Mouse (Mus musculus) spleen, embryonic (tissue): ENCODE results near the gene Lin7a.

Experiments
- CTCF ChIA-PET: fragments of 350-600 bp; sonication (Branson Sonifier 250); formaldehyde crosslinking; loops from one replicate; lab custom pipeline; 2022; lab: Charles Lee

The Lin7a gene

DNA sequence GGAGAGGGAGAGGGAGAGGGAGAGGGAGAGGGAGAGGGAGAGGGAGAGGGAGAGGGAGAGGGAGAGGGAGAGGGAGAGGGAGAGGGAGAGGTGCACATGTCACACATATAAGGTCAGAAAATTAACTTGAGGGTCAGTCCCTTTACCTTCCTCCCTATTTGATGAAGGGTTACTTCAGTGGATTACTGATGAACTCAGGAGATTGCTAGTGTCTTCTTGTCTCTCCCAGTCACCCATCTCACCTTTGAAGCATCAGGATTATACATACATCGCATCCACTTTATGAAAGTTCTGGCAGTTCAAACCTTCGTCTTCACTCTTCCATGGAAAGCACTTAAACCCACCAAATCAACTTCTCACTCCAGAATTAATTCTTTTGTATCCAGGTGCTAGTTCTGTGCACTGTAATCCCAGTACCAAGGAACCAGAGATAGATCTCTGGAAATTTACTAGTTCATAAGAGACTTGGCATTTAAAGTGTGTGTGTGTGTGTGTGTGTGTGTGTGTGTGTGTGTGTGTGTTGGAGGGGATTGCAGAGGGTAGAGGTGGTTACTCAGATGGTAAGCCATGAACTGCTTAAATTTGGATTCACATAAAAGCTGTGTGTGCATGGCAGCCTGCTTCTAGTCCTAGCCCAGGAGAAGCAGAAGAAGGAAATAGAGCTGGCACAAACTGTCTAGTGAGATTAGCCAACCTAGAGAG, 19.5 kb upstream of the Lin7a start:
- CTCF ChIA-PET: no interaction called here

DNA sequence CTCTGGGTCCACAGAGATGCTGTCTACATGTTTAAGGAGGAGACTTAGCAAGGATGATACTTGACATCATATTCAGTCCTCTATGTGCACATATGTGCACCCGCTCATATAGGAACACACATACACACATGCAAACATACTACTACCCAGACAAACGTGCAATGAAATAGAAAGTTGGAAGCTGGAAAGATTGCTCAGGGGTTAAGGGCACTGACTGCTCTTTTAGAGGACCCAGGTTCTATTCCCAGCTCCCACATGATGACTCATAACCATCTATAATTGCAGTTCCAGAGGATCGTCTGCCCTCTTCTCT, 19.0 kb upstream of the Lin7a start:
- CTCF ChIA-PET: no interaction called here

DNA sequence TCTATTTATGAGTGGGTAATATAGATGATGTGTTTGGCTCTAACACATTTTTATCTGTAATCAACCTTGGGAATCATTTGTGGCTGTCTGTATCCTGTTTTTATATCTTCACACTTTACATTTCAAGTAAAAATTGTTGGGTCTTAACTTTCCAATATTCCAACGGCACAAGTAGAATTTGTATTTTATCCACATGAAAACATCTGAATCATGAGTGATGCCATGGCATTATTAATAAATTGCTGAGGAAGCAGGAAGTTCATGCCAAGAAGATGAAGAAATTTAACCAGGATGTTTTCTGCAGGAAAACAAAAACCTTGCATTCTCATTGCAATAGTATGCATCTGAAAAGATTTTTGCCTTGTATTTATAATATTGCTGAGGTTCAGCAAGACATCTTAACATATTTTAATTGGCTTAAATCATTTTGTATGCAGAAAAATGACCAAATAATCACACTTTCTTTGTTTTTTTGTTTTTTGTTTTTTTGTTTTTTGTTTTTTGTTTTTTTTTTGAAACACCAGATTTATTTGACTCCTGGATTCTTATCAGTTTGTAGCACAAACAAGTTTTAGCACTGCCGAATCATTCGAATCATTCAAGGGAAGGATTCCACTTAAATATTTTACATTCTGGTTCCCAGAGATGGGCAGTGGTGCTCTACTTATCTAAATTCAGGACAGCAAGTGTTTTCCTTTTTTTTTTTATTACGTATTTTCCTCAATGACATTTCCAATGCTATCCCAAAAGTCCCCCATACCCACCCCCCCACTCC, 18.1 kb upstream of the Lin7a start:
- CTCF ChIA-PET: no interaction called here

DNA sequence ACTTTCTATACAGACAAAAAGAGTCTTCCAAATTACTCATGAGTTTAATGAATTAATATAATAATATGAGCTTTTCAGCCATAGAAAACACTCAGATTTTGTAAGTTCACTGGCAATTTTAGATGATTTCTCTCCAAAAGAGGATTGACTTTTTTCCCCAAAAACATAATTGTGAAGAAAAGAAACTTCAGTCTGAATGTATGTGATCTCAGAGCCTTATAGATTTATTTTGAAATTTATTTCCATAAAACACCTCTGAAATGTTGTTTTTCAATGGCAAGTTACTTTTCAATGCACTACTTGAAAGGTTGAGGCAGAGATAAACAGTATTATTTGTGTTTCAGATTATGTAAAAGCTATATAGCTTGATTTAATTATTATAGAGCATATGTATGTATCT, 16.8 kb upstream of the Lin7a start:
- CTCF ChIA-PET: no interaction called here

DNA sequence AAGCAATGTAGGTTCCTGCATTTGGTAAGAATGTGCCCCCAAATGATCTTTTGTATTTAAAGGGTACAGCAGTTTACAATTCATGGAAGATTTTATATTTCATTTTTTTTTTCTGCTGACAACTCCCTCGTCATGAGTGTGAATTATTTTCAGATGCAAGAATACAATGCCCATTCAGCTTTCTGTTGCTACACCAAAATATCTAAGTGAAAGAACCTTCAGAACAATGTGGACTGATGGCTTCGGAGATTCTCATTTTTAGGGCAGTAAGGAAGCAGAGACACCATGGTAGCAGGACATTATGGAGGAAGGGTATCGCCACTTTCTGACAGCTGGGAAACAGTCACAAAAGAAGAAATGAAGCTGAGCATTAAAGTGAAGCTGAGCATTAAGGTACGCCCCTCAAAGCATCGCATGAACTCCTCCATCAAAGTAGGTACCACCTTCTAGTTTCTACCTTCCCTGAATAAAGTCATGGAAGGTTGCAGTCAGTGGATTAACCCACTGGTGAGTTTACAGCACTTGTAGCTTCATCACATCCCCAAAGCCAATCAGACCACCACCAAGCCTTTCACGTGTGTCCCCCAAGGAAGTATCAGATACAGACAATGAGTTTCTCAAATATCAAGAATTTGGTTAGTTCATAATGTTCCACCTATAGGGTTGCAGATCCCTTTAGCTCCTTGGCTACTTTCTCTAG, 16.0 kb upstream of the Lin7a start:
- CTCF ChIA-PET: no interaction called here

DNA sequence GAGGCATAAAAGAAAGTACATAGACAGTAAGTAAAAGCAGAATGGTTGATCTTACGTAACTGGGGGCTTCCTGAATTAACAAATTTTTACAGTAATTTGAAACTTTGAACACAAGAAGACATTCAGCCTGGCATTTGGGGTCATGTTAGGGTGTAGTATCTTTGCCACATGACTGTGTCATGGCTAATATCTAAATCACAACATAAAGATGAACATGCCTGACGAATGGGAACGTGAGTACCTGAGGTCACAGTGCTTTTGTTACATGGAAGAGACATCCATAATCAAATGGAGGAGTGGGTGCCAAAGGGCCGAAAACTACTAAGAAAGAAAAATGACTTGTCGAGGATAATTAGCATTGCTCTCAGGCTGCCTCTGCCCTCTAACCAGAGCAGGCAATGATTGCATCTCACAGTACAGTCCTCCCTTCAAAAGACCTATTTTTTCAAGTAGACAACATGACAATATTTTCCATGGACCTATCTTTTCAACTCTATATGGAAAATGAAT, 15.0 kb upstream of the Lin7a start:
- CTCF ChIA-PET: no interaction called here

DNA sequence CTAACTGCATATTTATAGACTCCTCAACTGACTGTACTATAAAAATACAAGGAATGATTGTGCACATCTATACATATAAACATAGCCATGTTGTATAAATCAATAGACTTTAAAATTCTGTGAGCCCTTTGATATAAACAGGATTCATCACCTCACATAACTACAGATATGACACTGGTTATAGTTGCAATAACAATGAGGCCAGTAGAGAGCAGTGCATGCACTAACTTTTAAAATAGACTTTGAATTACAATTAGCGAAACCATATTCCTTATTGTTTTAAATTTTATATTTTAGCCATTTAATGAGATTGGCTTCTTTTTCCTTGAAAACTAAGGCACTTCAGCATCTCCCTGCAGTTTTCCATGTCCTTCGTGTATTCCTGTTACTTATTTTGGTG, 11.1 kb upstream of the Lin7a start:
- CTCF ChIA-PET: no interaction called here

DNA sequence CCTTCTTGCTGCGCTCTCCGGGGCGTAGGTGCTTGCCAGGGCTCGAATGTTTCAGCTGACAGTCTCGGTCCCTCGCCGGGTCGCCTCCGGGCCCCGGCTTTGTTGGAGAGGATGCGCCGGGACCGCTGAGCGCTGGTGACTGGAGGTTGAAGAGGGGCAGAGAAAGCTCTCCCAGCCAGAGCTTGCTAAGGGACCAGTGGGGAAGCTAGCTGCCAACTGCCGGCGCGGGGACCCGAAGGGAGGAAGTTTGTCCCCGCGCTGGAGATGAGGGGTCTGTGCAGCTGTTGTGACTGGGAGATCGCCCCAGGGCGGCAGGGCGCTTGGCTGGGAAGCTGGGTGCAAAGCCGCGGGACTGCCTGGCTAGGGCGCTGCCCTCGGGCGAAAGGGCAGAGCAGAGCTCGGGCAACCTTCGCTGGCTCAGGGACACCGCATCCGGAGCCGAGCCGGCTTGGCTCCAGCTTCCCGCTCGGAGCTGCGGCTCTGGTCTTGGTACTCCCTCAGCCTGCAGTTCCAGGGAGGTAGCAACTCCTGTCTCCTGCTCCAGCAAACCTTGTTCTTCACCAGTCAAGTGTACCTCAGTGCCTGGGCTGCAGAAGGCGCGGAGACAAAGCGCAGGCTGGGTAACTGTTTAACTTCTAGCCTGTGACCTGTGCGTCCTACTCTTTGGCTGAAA, 781 bp downstream of the Lin7a start:
- CTCF ChIA-PET: no interaction called here

DNA sequence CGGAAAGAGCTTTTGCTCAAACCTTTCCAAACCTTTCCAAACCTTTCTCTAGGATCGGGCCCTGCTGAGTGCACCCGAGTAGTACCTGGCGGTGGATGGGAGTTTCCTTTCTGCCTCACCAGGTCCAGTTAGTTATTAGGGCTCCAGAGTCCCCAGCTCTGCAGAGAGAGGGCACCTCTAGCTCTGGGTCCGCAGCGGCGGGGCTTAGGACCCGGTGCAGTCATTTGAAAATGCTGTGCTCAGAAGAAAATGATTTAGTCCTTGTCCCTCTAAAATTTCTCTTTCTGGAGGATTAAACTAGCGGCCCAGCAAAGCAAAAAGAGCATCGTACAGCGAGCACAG, 1.3 kb downstream of the Lin7a start:
- CTCF ChIA-PET: no interaction called here

DNA sequence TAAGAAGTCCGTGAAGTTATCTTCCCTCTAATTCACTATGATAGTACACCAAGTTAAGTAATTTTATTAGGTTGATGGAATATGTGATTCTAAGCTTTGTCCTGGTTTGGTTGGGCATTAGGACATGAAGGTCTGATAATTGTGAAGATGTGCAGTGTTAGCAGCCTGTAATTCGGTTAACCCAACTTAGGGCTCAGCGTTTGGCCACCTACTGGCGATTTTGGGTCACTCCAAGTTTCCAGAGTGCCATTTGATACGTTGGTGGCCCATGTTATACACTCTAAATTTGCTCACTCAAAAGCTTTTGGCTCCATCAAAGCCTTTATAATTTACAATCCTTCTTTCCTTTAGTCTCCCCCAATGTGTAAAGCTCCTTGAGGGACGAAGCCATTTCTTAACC, 2.4 kb downstream of the Lin7a start:
- CTCF ChIA-PET: no interaction called here

DNA sequence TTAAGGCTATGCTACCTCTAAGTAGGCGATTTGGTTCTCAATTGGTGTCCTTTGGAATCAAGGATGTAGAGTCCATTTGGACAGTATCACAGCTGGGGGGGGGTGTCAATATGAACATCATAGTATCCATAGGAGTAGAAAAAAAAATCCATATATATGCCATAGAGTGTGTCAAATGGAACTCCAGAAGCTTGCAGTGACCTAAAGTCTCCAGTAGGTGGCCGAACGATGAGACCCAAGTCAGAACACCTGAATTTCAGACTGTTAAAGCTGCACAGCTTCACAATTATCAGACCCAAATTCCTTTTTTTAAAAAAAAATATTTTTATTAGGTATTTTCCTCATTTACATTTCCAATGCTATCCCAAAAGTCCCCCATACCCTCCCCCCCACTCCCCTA, 3.3 kb downstream of the Lin7a start:
- CTCF ChIA-PET: no interaction called here

DNA sequence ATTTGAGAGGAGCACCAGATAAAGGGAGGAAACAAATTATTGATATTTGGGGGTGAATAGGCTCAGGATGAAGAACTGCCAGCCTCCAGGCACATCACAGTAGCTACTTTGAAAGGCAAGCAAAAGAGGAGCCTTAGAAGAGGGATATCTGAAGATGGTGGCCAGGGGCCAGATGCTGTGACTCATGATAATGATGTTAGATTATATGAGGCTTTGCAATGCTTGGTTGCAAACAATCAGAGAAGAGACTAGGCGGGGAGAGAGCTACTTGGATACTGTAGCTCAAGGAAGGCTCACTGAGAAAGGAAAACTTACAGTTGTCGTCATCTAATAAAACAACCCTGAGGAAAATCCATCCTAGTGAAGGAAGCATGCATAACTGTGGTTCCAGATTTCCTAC, 5.2 kb downstream of the Lin7a start:
- CTCF ChIA-PET: no interaction called here

DNA sequence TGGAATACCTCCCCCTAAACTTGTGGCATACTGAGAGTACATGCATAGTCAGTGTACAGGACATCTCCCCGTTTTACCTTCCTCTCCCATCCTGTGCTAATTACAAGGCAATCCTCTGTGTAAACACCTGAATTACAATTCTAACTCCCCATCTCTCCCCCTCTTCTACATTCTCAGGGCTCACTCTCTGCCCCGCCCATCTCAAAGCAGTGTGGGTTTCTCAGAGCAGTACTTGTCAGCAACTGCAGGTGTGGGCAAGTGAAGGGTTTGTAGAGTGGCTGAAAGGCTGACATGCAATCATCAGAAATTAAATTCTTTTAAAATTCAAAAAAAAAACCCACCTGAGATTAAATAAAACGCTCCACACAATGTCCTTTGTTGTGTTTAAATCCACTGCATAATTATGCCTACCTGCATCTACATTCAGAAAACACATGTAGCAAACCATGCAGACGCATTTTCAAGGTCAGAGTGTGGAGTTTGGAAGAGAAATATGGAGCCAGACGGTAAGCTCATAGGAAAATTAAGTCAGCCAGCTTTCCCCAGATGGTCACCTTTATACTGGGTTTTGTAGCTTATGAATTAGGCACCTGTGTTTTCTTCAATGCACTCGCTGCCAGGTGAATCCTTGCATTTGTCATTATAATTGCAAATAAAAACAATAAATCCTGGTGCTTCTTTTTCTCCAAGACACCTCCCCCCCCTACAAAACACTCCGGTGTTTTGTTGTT, 22.6 kb downstream of the Lin7a start:
- CTCF ChIA-PET: no interaction called here

DNA sequence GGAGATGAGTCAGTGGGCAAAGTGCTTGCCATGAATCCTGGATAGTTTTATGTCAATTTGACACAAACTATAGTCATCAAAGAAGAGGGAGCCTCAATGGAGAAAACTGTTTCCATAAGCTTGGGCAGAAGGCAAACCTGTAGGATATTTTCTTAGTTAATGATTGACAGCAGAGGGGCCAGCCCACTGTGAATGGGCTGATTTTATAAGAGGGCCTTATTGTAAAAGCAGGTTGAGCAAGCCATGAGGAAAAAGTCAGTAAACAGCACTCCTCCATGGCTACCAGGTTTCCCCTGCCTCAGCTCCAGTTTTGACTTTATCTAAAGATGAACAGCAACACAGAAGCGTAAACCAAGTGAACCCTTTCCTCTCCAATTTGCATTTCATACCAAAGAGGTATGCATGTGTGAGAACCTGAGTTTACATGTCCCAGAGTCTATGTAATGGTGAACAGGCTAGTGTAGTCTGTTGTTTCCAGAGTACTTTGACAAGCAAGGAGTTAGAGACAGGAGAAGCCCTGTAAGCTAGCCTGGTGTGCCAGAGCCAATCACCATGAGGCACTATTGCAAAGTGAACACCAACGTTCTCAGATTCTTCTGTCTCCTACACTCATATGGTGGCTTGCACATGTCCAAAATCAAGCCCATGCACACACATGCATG, 29.2 kb downstream of the Lin7a start:
- CTCF ChIA-PET: no interaction called here

DNA sequence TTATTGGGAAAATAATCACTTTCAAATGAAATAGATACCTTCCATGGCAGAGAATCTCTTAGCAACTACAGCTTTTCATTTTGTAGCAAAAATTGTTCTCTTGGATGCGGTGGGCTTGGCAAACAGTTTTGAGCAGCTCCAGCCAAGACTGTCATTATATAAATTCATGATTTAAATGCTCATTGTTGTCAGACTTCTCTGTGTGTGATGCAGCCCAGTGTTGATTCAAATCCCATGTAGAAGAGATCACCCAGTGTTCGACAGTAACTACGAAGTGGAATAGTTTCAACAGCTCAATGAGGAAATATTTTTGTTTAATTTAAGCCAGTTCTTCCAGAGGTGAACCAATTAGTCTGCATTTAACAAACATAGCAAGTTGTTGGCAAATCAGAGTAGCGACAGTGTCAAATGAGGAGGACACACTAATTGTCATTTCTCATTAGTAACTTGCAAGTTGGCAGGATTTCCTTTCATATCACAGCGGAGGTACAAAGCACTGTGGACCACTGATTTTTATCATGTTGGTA, 39.5 kb downstream of the Lin7a start:
- CTCF ChIA-PET: no interaction called here

DNA sequence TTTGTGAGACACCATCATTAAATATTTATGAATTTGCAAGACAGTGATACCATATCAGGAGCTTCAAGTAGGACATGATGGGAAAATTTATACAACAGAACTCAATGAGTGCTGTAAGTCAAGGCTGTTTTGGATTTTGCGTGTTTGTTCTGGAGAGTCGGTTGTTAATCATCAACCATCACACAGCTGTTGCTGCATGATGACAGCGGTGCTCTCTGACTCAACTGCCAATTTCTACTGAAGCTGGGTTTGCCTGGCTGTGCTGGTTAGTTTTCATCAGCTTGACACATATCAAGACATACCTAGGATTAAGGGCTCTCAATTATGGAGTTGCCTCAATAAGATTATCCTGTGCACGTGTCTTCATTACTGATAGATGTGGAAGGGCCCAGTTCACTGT, 41.1 kb downstream of the Lin7a start:
- CTCF ChIA-PET: no interaction called here

DNA sequence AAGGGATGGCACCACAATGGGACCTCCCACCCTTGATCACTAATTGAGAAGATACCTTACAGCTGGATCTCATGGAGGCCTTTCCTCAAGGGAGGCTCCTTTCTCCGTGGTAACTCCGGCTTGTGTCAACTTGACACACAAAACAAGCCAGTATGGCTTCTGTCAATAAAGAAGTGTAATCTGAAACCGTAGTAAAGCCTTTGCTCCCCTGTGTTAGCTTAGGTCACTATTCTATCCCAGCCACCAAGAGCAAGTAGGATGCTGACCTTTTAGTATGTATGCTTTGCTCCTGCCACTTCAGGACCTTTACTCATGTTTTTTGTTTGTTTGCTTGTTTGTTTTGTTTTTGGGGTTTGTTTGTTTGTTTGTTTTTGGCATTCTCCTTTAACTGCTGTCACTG, 41.9 kb downstream of the Lin7a start:
- CTCF ChIA-PET: interaction anchor here (0.6 kb wide), 1 partner anchor 51 kb away, joined by 22 read pairs; no protein-coding TSS in a partner anchor

DNA sequence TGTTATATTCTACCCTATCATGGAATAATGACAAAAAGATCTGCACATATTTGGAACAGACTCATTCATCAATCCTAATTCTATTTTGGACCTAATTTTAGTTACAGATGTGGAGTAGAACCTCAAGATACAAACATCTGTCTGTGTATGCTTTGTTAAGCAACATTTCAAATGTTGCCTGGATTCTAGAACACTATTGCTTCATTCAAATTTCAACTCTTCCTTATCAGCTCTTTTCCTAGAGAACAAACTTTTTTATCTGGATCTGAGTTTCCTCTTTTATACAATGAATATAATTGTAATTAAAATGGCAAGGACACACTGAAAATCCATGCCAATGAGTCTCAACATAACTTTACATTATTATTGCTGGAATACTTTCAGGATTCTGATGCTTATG, 43.8 kb downstream of the Lin7a start:
- CTCF ChIA-PET: no interaction called here

DNA sequence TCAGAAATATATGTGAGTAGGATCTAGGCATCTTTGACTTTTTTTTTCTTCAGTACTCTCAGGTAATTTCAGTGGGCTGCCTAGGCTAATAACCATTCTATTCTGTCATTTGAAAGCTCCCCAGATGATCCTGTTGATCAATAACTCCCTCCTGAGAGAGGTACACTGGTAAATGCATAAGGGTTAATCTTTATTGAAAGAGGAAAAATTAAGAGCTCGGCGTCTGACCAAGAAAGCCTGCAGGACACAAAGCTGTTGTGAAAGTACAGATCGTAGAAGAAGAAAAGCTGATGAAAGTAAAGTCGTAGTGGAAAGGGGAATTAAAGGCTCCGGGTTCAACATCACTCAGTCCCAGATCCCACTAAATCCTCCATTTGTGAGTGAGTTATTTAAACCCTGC, 44.2 kb downstream of the Lin7a start:
- CTCF ChIA-PET: no interaction called here

DNA sequence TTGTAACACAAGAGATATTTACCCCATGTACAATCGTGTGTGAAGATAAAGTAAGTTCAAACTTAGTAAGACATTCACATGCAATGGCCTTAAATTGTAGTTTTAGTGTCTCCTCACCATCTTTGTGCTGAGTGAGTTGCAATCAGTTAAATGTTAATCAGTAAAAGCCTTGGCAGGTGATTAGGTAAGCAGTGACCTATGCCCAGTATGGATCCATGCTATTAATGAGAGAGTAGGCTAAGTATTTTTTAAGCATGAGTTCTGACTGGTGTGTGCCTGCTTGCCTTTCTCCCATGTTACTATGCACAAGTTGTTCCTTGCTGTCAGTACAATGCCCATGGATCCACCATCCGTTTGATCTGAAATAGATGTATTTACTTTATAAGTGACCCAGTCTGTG, 44.6 kb downstream of the Lin7a start:
- CTCF ChIA-PET: no interaction called here

DNA sequence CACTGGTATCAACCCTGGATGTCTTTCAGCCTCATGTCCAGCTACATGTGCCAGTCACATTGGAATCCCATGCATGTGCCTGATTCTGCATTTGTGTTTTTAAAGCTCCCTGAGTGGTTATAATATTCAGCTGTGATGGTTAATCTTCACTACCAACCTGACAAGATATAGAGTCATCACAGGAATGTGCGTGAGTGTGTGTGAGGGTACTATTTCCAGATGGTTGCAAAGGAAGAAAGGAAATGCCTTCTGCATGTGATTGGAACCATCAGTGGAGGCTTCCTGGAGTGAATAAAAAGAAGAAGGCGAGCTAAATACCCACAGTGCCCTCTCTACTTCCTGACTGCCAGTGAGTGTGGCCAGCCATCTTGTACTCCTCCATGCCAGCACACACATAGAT, 48.2 kb downstream of the Lin7a start:
- CTCF ChIA-PET: no interaction called here
